Mouse (Mus musculus) mature B cell (primary cell): Measurements from ENCODE around the gene Padi1.

Source experiments
- in situ Hi-C: fragments of 300-500 bp; cut with MboI; formaldehyde crosslinking; loops from 2 replicates; pipeline ENCODE4 v1.14.3; 2019

The Padi1 gene

DNA sequence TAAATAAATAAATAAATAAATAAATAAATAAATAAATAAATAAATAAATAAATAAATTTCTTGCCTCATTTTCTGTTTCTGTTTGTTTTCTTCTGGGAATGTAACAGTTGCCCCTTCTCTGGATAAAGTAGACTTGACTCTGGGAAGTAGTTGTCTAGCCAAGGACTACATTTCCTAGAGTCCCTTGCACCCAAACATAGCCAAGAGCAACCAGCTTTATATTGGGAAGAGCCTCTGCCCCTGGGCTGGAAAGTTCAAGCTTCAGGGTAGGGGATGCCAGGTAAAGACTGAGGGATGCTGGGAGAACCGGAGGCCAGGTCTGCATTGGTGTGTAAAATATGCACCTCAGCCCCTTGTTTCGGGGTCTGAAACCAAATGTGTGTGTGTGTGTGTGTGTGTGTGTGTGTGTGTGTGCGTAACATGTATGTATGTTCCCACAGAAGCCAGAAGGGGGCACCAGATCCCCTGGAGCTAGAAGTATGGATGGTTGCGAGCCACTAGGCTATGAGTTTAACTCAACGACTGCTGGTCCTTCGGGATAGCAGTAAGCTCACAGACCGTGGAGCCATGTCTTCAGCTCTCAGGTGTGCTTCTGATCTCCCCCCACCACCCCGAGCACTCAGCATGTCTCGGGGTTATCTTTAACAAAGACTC, 61.2 kb downstream of the Padi1 start:
- in situ Hi-C loops, result no loop called here

DNA sequence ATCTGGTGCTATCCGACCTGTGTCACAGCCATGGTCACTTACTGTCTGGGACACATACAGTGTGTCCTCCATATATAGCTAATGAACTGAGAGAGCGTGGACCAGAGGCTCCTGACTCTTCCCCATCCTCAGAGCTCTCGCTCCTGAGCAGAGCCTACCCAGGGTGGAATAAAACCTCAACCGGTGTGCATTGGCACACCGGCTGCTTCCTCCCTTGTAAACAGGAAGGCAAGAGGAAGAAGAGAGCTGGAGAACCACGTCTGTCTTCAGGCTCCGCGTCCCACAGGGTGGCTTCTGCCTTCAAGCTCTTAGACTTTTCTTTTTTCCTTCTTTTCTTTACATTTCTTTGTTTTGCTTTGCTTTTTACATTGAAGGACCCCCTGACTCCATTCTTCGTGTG, 62.8 kb downstream of the Padi1 start:
- in situ Hi-C loops, result no loop called here

DNA sequence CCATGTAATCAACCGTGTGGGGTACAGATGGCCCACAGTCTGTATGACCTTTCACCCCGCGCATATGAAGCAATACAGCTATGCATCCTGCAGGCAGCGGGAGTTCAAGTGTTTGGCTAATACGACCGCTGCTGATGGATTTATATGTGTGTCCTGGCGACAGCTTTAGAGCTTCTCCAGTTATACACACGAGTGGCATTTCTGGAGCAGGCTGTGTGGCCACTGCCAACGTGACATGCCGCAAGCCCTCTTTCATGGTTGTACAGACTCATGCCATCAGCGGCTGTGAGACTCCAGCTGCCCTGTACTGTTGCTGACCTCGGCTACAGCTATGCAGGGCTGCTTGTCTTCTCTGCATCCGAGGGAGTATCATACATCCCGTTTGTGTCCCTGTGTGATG, 65.1 kb downstream of the Padi1 start:
- in situ Hi-C loops, result no loop called here

- in situ Hi-C loops, result no loop called here
Measured at GRCm38 (mm10) chr4:140779803-140780397, 65.7 kb downstream of the Padi1 start.

DNA sequence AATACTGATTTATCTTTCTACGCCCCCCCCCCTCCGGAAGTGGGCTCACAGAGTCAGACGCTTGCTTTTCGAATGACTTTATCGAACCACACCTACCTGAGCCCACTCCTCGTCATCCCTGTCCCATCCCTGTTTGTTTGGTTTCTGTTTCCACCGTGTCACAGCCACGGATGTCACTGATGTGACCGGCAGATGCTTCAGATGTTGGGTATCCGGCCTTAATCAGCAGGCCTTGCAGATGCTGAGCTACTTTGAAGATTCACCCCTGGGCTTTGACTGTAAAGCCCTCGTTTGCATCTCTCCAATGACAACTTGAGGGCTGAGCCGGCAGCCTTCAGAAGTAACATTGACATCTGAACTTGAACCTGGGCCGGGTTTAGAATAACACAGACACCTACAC, 69.0 kb downstream of the Padi1 start:
- in situ Hi-C loops, result no loop called here

DNA sequence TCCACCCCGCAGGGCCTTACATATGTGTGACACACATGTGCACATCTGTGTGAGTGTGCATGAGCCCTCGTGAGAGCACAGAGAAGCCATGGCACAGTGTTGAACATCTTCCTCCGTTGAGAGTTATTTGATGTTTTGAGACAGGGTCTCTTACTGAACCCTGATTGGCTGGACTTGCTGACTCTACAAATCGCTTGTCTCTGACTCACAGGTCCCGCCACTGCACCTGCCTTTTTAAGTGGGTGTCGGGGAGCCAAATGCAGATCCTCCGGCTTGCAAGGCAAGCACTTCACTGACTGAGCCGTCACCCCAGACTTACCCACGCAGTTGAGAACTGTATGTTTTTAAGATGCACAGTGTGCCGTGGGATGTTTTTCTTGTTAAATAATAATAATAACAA, 69.7 kb downstream of the Padi1 start:
- in situ Hi-C loops, result no loop called here

GRCm38 (mm10) chr4:140774893-140775292, 70.7 kb downstream of the Padi1 start:
- in situ Hi-C loops, result no loop called here

DNA sequence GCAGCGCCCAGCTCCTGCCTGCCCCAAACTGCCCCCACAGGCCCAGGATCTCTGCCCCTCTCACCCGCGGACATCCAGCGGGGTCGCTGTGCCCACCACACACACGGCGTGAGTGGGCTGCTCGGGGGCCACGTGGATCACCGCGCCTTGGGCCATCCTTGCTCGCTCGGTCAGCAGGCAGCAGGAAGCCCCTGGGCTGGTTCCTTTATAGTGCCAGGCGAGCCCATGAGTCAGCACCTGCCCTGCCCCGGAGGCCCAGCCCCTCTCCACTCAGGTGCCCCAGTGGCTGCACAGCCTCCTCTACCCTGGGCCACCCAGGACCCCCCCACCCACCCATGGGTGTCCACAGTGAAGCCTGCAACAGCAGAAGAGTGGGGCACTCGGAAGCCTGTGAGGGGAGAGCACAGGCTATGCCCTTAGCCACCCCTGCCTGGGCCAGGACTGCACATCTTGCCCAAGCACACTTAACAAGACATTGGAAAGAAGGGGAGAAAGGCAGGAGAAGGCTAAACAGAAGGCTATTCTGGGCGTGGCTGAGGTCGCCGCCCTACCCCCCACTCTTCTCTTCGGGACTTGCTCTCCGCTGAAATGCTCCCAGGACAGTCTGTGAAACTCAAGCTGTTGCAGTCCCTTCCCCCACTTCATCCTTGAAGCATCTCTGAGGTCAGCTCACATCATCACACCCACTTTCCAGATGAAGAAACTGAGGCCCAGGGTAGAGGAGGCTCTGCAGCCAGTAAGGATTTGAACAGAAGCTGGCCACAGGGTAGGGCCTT, 71.4 kb downstream of the Padi1 start, which contains the start of gene Padi4:
Gene Padi4 (minus strand): TSS at position 212 of the 776 bp plus-strand sequence.
- in situ Hi-C loops, result no loop called here

GRCm38 (mm10) chr4:140771091-140771490, 74.5 kb downstream of the Padi1 start:
- in situ Hi-C loops, result no loop called here

DNA sequence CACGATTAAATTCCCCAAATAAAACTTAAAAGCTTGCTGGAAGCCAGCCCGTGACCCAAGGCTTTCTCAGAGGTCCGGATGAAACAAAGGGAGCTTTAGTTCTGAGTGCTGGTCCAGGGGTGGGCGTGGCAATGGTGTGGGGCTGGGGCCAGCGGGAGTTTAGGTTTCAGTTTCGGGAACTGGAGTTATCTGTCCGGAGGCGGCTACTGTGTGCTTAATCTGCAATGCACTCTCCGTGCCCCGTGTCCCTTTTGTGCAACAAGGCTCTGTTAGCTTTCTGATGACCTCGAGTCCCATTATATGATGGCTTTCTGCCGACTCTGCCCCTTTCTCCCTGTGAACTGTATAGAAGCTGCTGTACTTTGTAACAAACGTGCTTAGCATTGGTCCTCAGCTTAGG, 75.1 kb downstream of the Padi1 start:
- in situ Hi-C loops, result no loop called here

- in situ Hi-C loops, result no loop called here
Measured at GRCm38 (mm10) chr4:140768973-140769372, 76.6 kb downstream of the Padi1 start.

DNA sequence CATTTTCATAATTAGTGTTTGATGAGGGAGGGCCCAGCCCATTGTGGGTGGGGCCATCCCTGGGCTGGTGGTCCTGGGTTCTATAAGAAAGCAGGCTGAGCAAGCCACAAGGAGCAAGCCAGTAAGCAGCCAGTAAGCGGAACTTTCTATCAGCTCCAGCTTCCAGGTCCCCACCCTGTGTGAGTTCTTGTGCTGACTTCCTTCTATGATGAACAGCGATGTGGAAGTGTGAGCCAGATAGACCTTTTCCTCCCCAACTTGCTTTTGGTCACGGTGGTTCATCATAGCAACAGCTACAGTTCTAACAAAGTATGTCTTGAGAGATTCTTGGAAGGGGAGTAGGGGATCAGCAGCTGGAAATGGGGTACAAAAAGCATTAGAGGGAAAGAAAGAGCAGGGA, 79.6 kb downstream of the Padi1 start:
- in situ Hi-C loops, result no loop called here

- in situ Hi-C loops, result no loop called here
Measured at GRCm38 (mm10) chr4:140763158-140763557, 82.4 kb downstream of the Padi1 start.
